Mouse (Mus musculus) left cerebral cortex, postnatal 4 days (tissue): ENCODE results near the gene Meis2. TPM values are rescaled to one million over a fixed set of nuclear protein-coding genes. Genes with fewer than 3 reads are reported as not detected.

ENCODE experiments used
- DNase-seq: peaks from one replicate; pipeline ENCODE4 v3.0.0-alpha.2; 2022
- intact Hi-C: fragments of 180-260 bp; cut with DNase I; formaldehyde crosslinking; loops from one replicate; pipeline ENCODE4 v1.15.1; 2025
- total RNA-seq, 2 experiments: library from RNA; stranded (reverse); gene quantifications; 2 replicates each; pipeline ENCODE4 v1.2.3; 2021

Gene Meis2
- total RNA-seq, 2 experiments from 2014 or later, result 186 to 188 TPM

- DNase-seq, result no peak
- intact Hi-C loops, result no loop called here
These were observed 229.6 kb downstream of the Meis2 start for GRCm38 (mm10) chr2:115836034-115836433.

- intact Hi-C loops, result no loop called here
- no peak for DNase-seq
These were observed 243.3 kb downstream of the Meis2 start for GRCm38 (mm10) chr2:115822361-115822760.

DNA sequence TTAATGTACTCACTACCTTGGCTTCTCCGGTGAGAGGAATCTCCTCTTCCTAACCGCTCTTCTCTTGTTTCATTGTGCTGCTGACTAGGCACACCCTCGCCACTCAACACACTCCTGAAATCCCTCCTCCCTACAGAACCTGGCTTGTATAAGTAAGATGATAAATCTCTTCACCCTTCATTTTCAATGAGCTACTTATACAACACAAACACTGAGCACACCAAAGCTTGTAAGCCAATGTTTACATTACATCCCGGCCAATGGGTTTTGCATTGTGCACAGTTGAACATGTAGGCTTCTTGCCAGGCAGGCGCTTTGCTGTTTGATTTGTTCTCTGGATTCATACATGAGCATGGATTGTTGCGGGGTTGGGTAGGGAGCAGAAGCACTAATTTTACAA is 247.7 kb downstream of the Meis2 start:
- no peak for DNase-seq
- intact Hi-C loops, result no loop called here

GRCm38 (mm10) chr2:115813721-115814120 is 251.9 kb downstream of the Meis2 start:
- no peak for DNase-seq
- intact Hi-C loops, result no loop called here

DNA sequence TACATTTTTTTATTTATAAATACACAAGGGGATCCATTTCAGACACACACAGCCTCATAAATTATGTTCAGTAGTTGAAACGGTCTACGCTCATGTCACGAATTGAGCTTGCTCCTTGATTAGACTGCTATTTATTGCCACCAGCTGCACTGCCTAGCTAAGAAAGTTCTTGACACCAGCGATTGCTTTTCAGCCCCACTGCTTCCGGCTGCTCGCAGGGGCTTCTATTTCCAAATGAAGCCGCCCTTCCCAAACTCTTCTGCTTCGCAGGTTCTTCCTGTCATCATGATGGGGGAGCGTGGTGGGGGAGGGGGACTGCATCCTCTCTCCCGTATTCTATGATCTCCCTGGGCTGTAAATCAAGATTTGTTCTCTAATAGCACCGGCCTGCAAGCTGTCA is 252.3 kb downstream of the Meis2 start:
- DNase-seq, result peak; percentile 18

More for the DNA sequence above, 252.3 kb downstream of the Meis2 start:
- intact Hi-C loops, result no loop called here
